Mouse (Mus musculus) 3T3-L1 (cell line): ENCODE data around the gene Olfr722.
"Not testable (repeated sequence)": the region's sequence is repeated elsewhere in the genome, so short reads cannot be mapped to it uniquely, and the experiment has no call there.

Source experiments
- DNase-seq: peaks from one replicate; pipeline ENCODE4 v3.0.0-alpha.2; 2015; ENCODE audit warnings: low read depth, low spot score

The Olfr722 gene

GRCm38 (mm10) chr14:49901899-49902298 is at the start of gene Olfr722:
Olfr722 (minus strand) TSS chr14:49901999.
- DNase-seq = no peak

GRCm38 (mm10) chr14:49931687-49932086 is 29.9 kb upstream of the Olfr722 start, which contains the start of gene Olfr723:
Olfr723 (minus strand) TSS chr14:49931787.
- DNase-seq = not testable (repeated sequence)

DNA sequence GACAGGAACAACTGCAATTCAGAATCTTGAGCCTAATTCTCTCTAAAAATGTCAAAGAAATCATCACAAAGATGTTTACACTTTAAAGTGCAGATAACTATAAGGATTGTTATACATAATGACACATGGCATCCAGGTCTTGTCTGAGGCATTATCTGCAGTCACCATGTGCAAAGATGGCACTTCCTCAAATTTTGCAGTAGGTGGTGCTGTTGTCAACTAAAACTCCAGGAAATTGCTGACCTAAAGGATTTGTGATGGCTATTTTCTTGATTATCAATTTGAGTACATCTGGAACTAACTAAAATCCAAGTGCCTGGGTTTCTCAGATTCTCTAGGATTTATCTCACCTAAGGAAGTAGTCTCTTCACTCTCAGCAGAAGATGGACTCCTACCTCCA is 41.4 kb downstream of the Olfr722 start:
- DNase-seq = peak; percentile 16
